Mouse (Mus musculus) liver, postnatal 0 days (tissue): ENCODE measurements at regions not wholly inside any gene's neighbourhood (a gene's known extent, or its start where the extent isn't known, plus 50 kb on each side); places are given as distances from the start of the nearest gene placed in this dataset.

Source experiments
- CTCF ChIP-seq: sonication (generic); IDR thresholded peaks from 2 replicates; pipeline ENCODE4 v1.5.1; 2016; ENCODE audit warnings: antibody characterized with exemption, low read depth
- EP300 ChIP-seq: IDR thresholded peaks from 2 replicates; pipeline ENCODE4 v1.6.1; 2016; ENCODE audit warnings: antibody characterized with exemption, low read depth, mild to moderate bottlenecking

DNA sequence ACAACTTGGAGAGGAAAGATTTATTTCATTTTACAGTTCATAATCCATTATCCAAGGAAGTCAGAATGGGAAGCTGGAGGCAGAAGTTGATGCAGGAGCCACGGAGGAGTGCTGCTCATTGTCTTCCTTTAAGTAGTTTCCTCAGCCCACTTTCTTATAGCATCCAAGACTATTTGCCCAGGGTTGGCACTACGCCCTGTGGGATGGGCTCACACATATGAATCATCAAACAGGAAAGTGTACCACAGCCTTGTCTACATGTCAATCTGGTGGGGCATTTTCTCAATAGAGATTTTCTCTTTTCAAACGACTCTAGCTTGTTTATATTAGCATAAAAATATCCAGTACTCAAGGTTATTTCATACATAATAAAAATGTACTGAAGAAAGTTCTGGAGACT is 88.2 kb upstream of the Asb5 start:
- TF ChIP-seq CTCF (no peak), EP300 (no peak)
